Mouse (Mus musculus): Measurements from ENCODE around the gene Pitpnm2. TPM values are rescaled to one million over a fixed set of nuclear protein-coding genes. Genes with fewer than 3 reads are reported as not detected.

The Pitpnm2 gene
- total RNA-seq, 2 experiments from 2014 or later, result 10.9 to 33.3 TPM

GRCm38 (mm10) chr5:124083850-124084587, 165.5 kb downstream of the Pitpnm2 start:
- ATAC-seq (replicated peaks; ENCODE audit: low FRiP score, low TSS enrichment, poor library complexity, severe bottlenecking), result no peak

- ATAC-seq (replicated peaks; ENCODE audit: low FRiP score, low TSS enrichment, poor library complexity, severe bottlenecking), result no peak
These were observed 166.4 kb downstream of the Pitpnm2 start for GRCm38 (mm10) chr5:124082941-124083688.

GRCm38 (mm10) chr5:124082447-124082846, 167.1 kb downstream of the Pitpnm2 start:
- no peak for ATAC-seq (replicated peaks; ENCODE audit: low FRiP score, low TSS enrichment, poor library complexity, severe bottlenecking)

- ATAC-seq (replicated peaks; ENCODE audit: low FRiP score, low TSS enrichment, poor library complexity, severe bottlenecking), result no peak
These were observed 169.7 kb downstream of the Pitpnm2 start for GRCm38 (mm10) chr5:124079880-124080279.

GRCm38 (mm10) chr5:124078794-124079416, 170.7 kb downstream of the Pitpnm2 start:
- ATAC-seq (replicated peaks; ENCODE audit: low FRiP score, low TSS enrichment, poor library complexity, severe bottlenecking), result no peak

GRCm38 (mm10) chr5:124077856-124078460, 171.6 kb downstream of the Pitpnm2 start:
- ATAC-seq (replicated peaks; ENCODE audit: low FRiP score, low TSS enrichment, poor library complexity, severe bottlenecking), result no peak

- ATAC-seq (replicated peaks; ENCODE audit: low FRiP score, low TSS enrichment, poor library complexity, severe bottlenecking), result no peak
These were observed 172.3 kb downstream of the Pitpnm2 start for GRCm38 (mm10) chr5:124077241-124077640.

- no peak for ATAC-seq (replicated peaks; ENCODE audit: low FRiP score, low TSS enrichment, poor library complexity, severe bottlenecking)
These were observed 173.0 kb downstream of the Pitpnm2 start for GRCm38 (mm10) chr5:124076559-124076958.

GRCm38 (mm10) chr5:124075716-124076115, 173.8 kb downstream of the Pitpnm2 start:
- ATAC-seq (replicated peaks; ENCODE audit: low FRiP score, low TSS enrichment, poor library complexity, severe bottlenecking), result no peak

GRCm38 (mm10) chr5:124074845-124075307, 174.7 kb downstream of the Pitpnm2 start:
- ATAC-seq (replicated peaks; ENCODE audit: low FRiP score, low TSS enrichment, poor library complexity, severe bottlenecking), result no peak

GRCm38 (mm10) chr5:124073682-124074081, 175.9 kb downstream of the Pitpnm2 start:
- no peak for ATAC-seq (replicated peaks; ENCODE audit: low FRiP score, low TSS enrichment, poor library complexity, severe bottlenecking)

- no peak for ATAC-seq (replicated peaks; ENCODE audit: low FRiP score, low TSS enrichment, poor library complexity, severe bottlenecking)
These were observed 179.9 kb downstream of the Pitpnm2 start for GRCm38 (mm10) chr5:124069657-124070056.

Other genes with a start within 250 kb of the Pitpnm2 start
- 20.8 and 34.3 TPM in 2 replicates for gene Vps37b, start 217.5 kb downstream of the Pitpnm2 start, total RNA-seq (2014; fragmentation: Nextera tagmentation)
- gene Vps37b, start 217.5 kb downstream of the Pitpnm2 start, total RNA-seq (2017), result 12.8 and 15.5 TPM in 2 replicates
- gene Abcb9, start 154.0 kb downstream of the Pitpnm2 start, total RNA-seq (2014; fragmentation: Nextera tagmentation), result 5.2 and 9.3 TPM in 2 replicates
- 0.95 and 3.5 TPM in 2 replicates for gene Abcb9, start 154.0 kb downstream of the Pitpnm2 start, total RNA-seq (2017)
- 16.1 and 16.8 TPM in 2 replicates for gene Ogfod2, start 137.5 kb downstream of the Pitpnm2 start, total RNA-seq (2014; fragmentation: Nextera tagmentation)
- gene Ogfod2, start 137.5 kb downstream of the Pitpnm2 start, total RNA-seq (2017), result 8.0 and 11.9 TPM in 2 replicates
- 88.4 and 129 TPM in 2 replicates for gene Arl6ip4, start 133.7 kb downstream of the Pitpnm2 start, total RNA-seq (2014; fragmentation: Nextera tagmentation)
- 120 and 128 TPM in 2 replicates for gene Arl6ip4, start 133.7 kb downstream of the Pitpnm2 start, total RNA-seq (2017)
- 19.5 and 24.7 TPM in 2 replicates for gene Mphosph9, start 78.2 kb upstream of the Pitpnm2 start, total RNA-seq (2014; fragmentation: Nextera tagmentation)
- 24.7 and 36.7 TPM in 2 replicates for gene Mphosph9, start 78.2 kb upstream of the Pitpnm2 start, total RNA-seq (2017)
- gene 2810006K23Rik, start 78.3 kb upstream of the Pitpnm2 start, total RNA-seq (2014; fragmentation: Nextera tagmentation), result 9.2 and 13.2 TPM in 2 replicates
- 16.6 and 18.7 TPM in 2 replicates for gene 2810006K23Rik, start 78.3 kb upstream of the Pitpnm2 start, total RNA-seq (2017)
- gene Cdk2ap1, start 113.3 kb upstream of the Pitpnm2 start, total RNA-seq (2014; fragmentation: Nextera tagmentation), result 300 and 366 TPM in 2 replicates
- 205 and 275 TPM in 2 replicates for gene Cdk2ap1, start 113.3 kb upstream of the Pitpnm2 start, total RNA-seq (2017)
- 131 and 149 TPM in 2 replicates for gene Sbno1, start 176.2 kb upstream of the Pitpnm2 start, total RNA-seq (2014; fragmentation: Nextera tagmentation)
- gene Sbno1, start 176.2 kb upstream of the Pitpnm2 start, total RNA-seq (2017), result 255 and 297 TPM in 2 replicates
- 177 and 250 TPM in 2 replicates for gene Kmt5a, start 190.2 kb upstream of the Pitpnm2 start, total RNA-seq (2014; fragmentation: Nextera tagmentation)
- gene Kmt5a, start 190.2 kb upstream of the Pitpnm2 start, total RNA-seq (2017), result 187 and 201 TPM in 2 replicates
- gene Rilpl2, start 228.6 kb upstream of the Pitpnm2 start, total RNA-seq (2014; fragmentation: Nextera tagmentation), result 16.1 and 18.0 TPM in 2 replicates
- 13.8 and 19.0 TPM in 2 replicates for gene Rilpl2, start 228.6 kb upstream of the Pitpnm2 start, total RNA-seq (2017)
- 6.1 and 9.4 TPM in 2 replicates for gene Snrnp35, start 233.4 kb upstream of the Pitpnm2 start, total RNA-seq (2014; fragmentation: Nextera tagmentation)
- 3.2 and 11.1 TPM in 2 replicates for gene Snrnp35, start 233.4 kb upstream of the Pitpnm2 start, total RNA-seq (2017)

Data from megakaryocyte-erythroid progenitor cell, adult 5-6 weeks (primary cell).